Mouse (Mus musculus) MEL (cell line): ENCODE measurements around the gene Mtr. TPM values are rescaled to one million over a fixed set of nuclear protein-coding genes. Genes with fewer than 3 reads are reported as not detected.

Source experiments
- DNase-seq: peaks from one replicate; pipeline ENCODE4 v3.0.0; 2011; ENCODE audit warnings: low read depth, low spot score
- H3K27ac ChIP-seq: 2 replicates; pipeline ENCODE4 v1.5.1; 2012; ENCODE audit warnings: low read depth, mild to moderate bottlenecking, control low read depth, low read length, moderate library complexity; ENCODE audit not compliant: control insufficient read depth
- H3K27me3 ChIP-seq, 2 experiments: fragments of 150-350 bp in 1 of 2; sonication (generic) in 1 of 2; 2 replicates each; pipeline ENCODE4 v1.6.1; 2012; ENCODE audit warnings: low read length in 2 of 2, mild to moderate bottlenecking in 2 of 2, improper control_type of control experiment in 1 of 2, moderate library complexity in 1 of 2; ENCODE audit not compliant: insufficient read depth in 2 of 2, control insufficient read depth in 1 of 2
- H3K36me3 ChIP-seq, 2 experiments: 2 replicates each; pipeline ENCODE4 v1.6.1; 2012 to 2014; ENCODE audit warnings: low read length in 2 of 2, improper control_type of control experiment in 1 of 2, inconsistent platforms in 1 of 2, mild to moderate bottlenecking in 1 of 2; ENCODE audit not compliant: insufficient read depth in 2 of 2, control insufficient read depth in 1 of 2
- H3K4me1 ChIP-seq, 2 experiments: fragments of 150-350 bp in 1 of 2; sonication (generic) in 1 of 2; 2 replicates each; pipeline ENCODE4 v1.6.1; 2012; ENCODE audit warnings: low read length in 2 of 2, improper control_type of control experiment in 1 of 2, mild to moderate bottlenecking in 1 of 2; ENCODE audit not compliant: insufficient read depth in 2 of 2, control insufficient read depth in 1 of 2
- H3K4me3 ChIP-seq, 2 experiments: fragments of 150-350 bp in 1 of 2; sonication (generic) in 1 of 2; 2 replicates each; pipeline ENCODE4 v1.5.1; 2012; ENCODE audit warnings: low read depth in 2 of 2, low read length in 2 of 2, mild to moderate bottlenecking in 2 of 2, moderate library complexity in 2 of 2, control low read depth in 1 of 2, improper control_type of control experiment in 1 of 2; ENCODE audit not compliant: control insufficient read depth in 1 of 2, insufficient read depth in 1 of 2
- H3K79me2 ChIP-seq: 2 replicates; pipeline ENCODE4 v1.6.1; 2012; ENCODE audit warnings: mild to moderate bottlenecking, low read length, moderate library complexity; ENCODE audit not compliant: control insufficient read depth, poor library complexity, insufficient read depth
- H3K9ac ChIP-seq: 2 replicates; pipeline ENCODE4 v1.6.1; 2012; ENCODE audit warnings: low read depth, mild to moderate bottlenecking, control low read depth, low read length, moderate library complexity; ENCODE audit not compliant: control insufficient read depth, poor library complexity, severe bottlenecking
- H3K9me3 ChIP-seq: fragments of 150-350 bp; sonication (generic); replicated peaks from 2 replicates; pipeline ENCODE4 v1.6.1; 2012; ENCODE audit warnings: mild to moderate bottlenecking, low read length, improper control_type of control experiment, moderate library complexity; ENCODE audit not compliant: insufficient read depth
- BHLHE40 ChIP-seq: IDR thresholded peaks from 2 replicates; pipeline ENCODE4 v1.6.1; 2012; ENCODE audit warnings: low read depth, mild to moderate bottlenecking, inconsistent platforms, low read length, improper control_type of control experiment, borderline replicate concordance
- CHD1 ChIP-seq: IDR thresholded peaks from 2 replicates; pipeline ENCODE4 v1.6.1; 2012; ENCODE audit warnings: low read depth, mild to moderate bottlenecking, inconsistent platforms, low read length, improper control_type of control experiment
- ELF1 ChIP-seq: IDR thresholded peaks from 2 replicates; pipeline ENCODE4 v1.6.1; 2014; ENCODE audit warnings: low read depth, mild to moderate bottlenecking, inconsistent platforms, low read length, improper control_type of control experiment, moderate library complexity
- GABPA ChIP-seq: IDR thresholded peaks from 2 replicates; pipeline ENCODE4 v1.6.1; 2012; ENCODE audit warnings: low read depth, mild to moderate bottlenecking, inconsistent platforms, low read length, improper control_type of control experiment, moderate library complexity
- JUND ChIP-seq: IDR thresholded peaks from 2 replicates; pipeline ENCODE4 v1.6.1; 2011; ENCODE audit warnings: low read depth, mild to moderate bottlenecking, improper control_type of control experiment, low read length
- KAT2A ChIP-seq: conservative IDR thresholded peaks from 2 replicates; pipeline ENCODE4 v1.6.1; 2012; ENCODE audit warnings: low read depth, low read length, improper control_type of control experiment, inconsistent platforms
- MAFK ChIP-seq: IDR thresholded peaks from 2 replicates; pipeline ENCODE4 v1.6.1; 2011; ENCODE audit warnings: low read depth, mild to moderate bottlenecking, low read length, improper control_type of control experiment, borderline replicate concordance
- MAZ ChIP-seq: IDR thresholded peaks from 2 replicates; pipeline ENCODE4 v1.6.1; 2012; ENCODE audit warnings: low read depth, mild to moderate bottlenecking, inconsistent platforms, low read length, improper control_type of control experiment
- MEF2A ChIP-seq: IDR thresholded peaks from 2 replicates; pipeline ENCODE4 v1.6.1; 2014; ENCODE audit warnings: low read depth, mild to moderate bottlenecking, inconsistent platforms, low read length, improper control_type of control experiment; ENCODE audit not compliant: poor library complexity, insufficient replicate concordance, severe bottlenecking; ENCODE audit errors: extremely low read depth
- MXI1 ChIP-seq: IDR thresholded peaks from 2 replicates; pipeline ENCODE4 v1.6.1; 2011; ENCODE audit warnings: mild to moderate bottlenecking, low read depth, low read length, improper control_type of control experiment
- MYB ChIP-seq: IDR thresholded peaks from 2 replicates; pipeline ENCODE4 v1.6.1; 2011; ENCODE audit warnings: mild to moderate bottlenecking, low read depth, low read length, improper control_type of control experiment
- MYC ChIP-seq: IDR thresholded peaks from 2 replicates; pipeline ENCODE4 v1.6.1; 2011; ENCODE audit warnings: low read depth, mild to moderate bottlenecking, low read length, improper control_type of control experiment, moderate library complexity
- POLR2AphosphoS2 ChIP-seq: IDR thresholded peaks from 2 replicates; pipeline ENCODE4 v1.6.1; 2011; ENCODE audit warnings: low read length, improper control_type of control experiment
- POLR2AphosphoS5 ChIP-seq: IDR thresholded peaks from 2 replicates; pipeline ENCODE4 v1.6.1; 2012; ENCODE audit warnings: low read depth, borderline replicate concordance, mild to moderate bottlenecking, inconsistent platforms, low read length, moderate library complexity, mixed read lengths
- RAD21 ChIP-seq: IDR thresholded peaks from 2 replicates; pipeline ENCODE4 v1.6.1; 2011; ENCODE audit warnings: mild to moderate bottlenecking, low read depth, low read length, improper control_type of control experiment
- RCOR1 ChIP-seq: IDR thresholded peaks from 2 replicates; pipeline ENCODE4 v1.6.1; 2012; ENCODE audit warnings: low read depth, mild to moderate bottlenecking, inconsistent platforms, low read length, improper control_type of control experiment
- SIN3A ChIP-seq: IDR thresholded peaks from 2 replicates; pipeline ENCODE4 v1.6.1; 2012; ENCODE audit warnings: low read length, improper control_type of control experiment, inconsistent platforms
- SMC3 ChIP-seq: IDR thresholded peaks from 2 replicates; pipeline ENCODE4 v1.6.1; 2011; ENCODE audit warnings: low read depth, low read length, improper control_type of control experiment
- TBP ChIP-seq: IDR thresholded peaks from 2 replicates; pipeline ENCODE4 v1.8.0; 2011; ENCODE audit warnings: low read depth, low read length, improper control_type of control experiment
- UBTF ChIP-seq: IDR thresholded peaks from 2 replicates; pipeline ENCODE4 v1.6.1; 2012; ENCODE audit warnings: low read depth, mild to moderate bottlenecking, inconsistent platforms, low read length, improper control_type of control experiment, moderate library complexity, borderline replicate concordance; ENCODE audit not compliant: insufficient read depth
- USF2 ChIP-seq, 2 experiments: IDR thresholded peaks; 2 replicates each; pipeline ENCODE4 v1.6.1; 2011 to 2012; ENCODE audit warnings: improper control_type of control experiment in 2 of 2, low read length in 2 of 2, borderline replicate concordance in 1 of 2, inconsistent platforms in 1 of 2, low read depth in 1 of 2, mild to moderate bottlenecking in 1 of 2; ENCODE audit not compliant: insufficient read depth in 1 of 2
- ZC3H11A ChIP-seq: IDR thresholded peaks from 2 replicates; pipeline ENCODE4 v1.6.1; 2012; ENCODE audit warnings: low read depth, mild to moderate bottlenecking, inconsistent platforms, low read length, improper control_type of control experiment
- ZKSCAN1 ChIP-seq: IDR thresholded peaks from 2 replicates; pipeline ENCODE4 v1.6.1; 2012; ENCODE audit warnings: low read depth, mild to moderate bottlenecking, inconsistent platforms, low read length, improper control_type of control experiment, moderate library complexity
- ZNF384 ChIP-seq: IDR thresholded peaks from 2 replicates; pipeline ENCODE4 v1.6.1; 2012; ENCODE audit warnings: low read depth, mild to moderate bottlenecking, inconsistent platforms, low read length, improper control_type of control experiment
- polyA plus RNA-seq, 2 experiments: library from polyadenylated mRNA; stranded (reverse) in 1 of 2; unstranded in 1 of 2; fragments of >175 nt in 1 of 2; fragments of >200 nt in 1 of 2; gene quantifications; 2 replicates each; pipeline versions ENCODE4 v1.2.1 to v1.2.4; 2012; ENCODE audit warnings: low replicate concordance in 2 of 2, low read depth in 1 of 2; ENCODE audit not compliant: insufficient read length in 2 of 2, insufficient read depth in 1 of 2, missing spikeins in 1 of 2
- total RNA-seq: library from RNA; depleted of rRNA; stranded (reverse); fragments of 300-350 nt; gene quantifications from 2 replicates; pipeline ENCODE4 v1.2.3, GENCODE M21; 2012

The Mtr gene
- total and polyA plus RNA-seq, 3 experiments: 25.5 to 53.0 (median 32.2) TPM

GRCm38 (mm10) chr13:12228248-12228647 is 29.7 kb downstream of the Mtr start:
- Histone ChIP-seq H3K27me3 (no peaks in the 10 kb centered on the region), H3K27ac (no peak overlapping the region), H3K79me2 (no peaks in the 10 kb centered on the region), H3K9ac (no peak overlapping the region), H3K4me3 (no peak overlapping the region), H3K36me3 (peaks cover 0 to 29% of the 10 kb centered on the region in 2 experiments; a peak in 2 of 4 replicates), H3K9me3 (no peaks in the 10 kb centered on the region), H3K4me1 (no peaks in the 10 kb centered on the region)
- no peak for TF ChIP-seq KAT2A
- TF ChIP-seq MYC: no peak
- TF ChIP-seq ZNF384: no peak
- no peak for TF ChIP-seq UBTF
- TF ChIP-seq ELF1: no peak
- TF ChIP-seq MEF2A: no peak
- no peak for TF ChIP-seq MAFK
- TF ChIP-seq USF2 (IDR thresholded peaks at IDR 0.05; ENCODE audit: borderline replicate concordance in 1 of 2, insufficient read depth in 1 of 2, low read depth in 1 of 2, low read length in 2 of 2): no peak
- no peak for TF ChIP-seq SIN3A
- TF ChIP-seq POLR2AphosphoS2: no peak
- no peak for TF ChIP-seq ZKSCAN1
- no peak for TF ChIP-seq BHLHE40
- no peak for DNase-seq

- H3K4me3 ChIP-seq: no peak overlapping the region
- no peaks in the 10 kb centered on the region for H3K9me3 ChIP-seq
- no peak overlapping the region for H3K27ac ChIP-seq
- H3K36me3 ChIP-seq: peaks cover 0 to 27% of the 10 kb centered on the region in 2 experiments; a peak in 2 of 4 replicates
- H3K9ac ChIP-seq: no peak overlapping the region
- no peaks in the 10 kb centered on the region for H3K79me2 ChIP-seq
- no peak for TF ChIP-seq MYB
- no peak for TF ChIP-seq POLR2AphosphoS5
- TF ChIP-seq MXI1: no peak
- TF ChIP-seq JUND: no peak
- no peak for TF ChIP-seq ZKSCAN1
- no peak for TF ChIP-seq RCOR1
- no peak for TF ChIP-seq SMC3
- no peak for TF ChIP-seq KAT2A
- TF ChIP-seq TBP: no peak
- no peak for TF ChIP-seq RAD21
- no peak for TF ChIP-seq ELF1
- no peak for TF ChIP-seq MYC
- TF ChIP-seq ZC3H11A: no peak
- TF ChIP-seq MAZ: no peak
- no peak for TF ChIP-seq CHD1
- TF ChIP-seq MEF2A: no peak
- no peak for TF ChIP-seq SIN3A
- TF ChIP-seq UBTF: no peak
- no peak for TF ChIP-seq GABPA
- DNase-seq: no peak
- H3K27me3 ChIP-seq: no peaks in the 10 kb centered on the region
- no peaks in the 10 kb centered on the region for H3K4me1 ChIP-seq
Measured at GRCm38 (mm10) chr13:12227606-12228005, 30.3 kb downstream of the Mtr start.
